Mouse (Mus musculus): ENCODE measurements around the gene Ide. TPM values are rescaled to one million over a fixed set of nuclear protein-coding genes. Genes with fewer than 3 reads are reported as not detected.

Gene Ide
- total and polyA plus RNA-seq, 3 experiments, result 32.6 to 87.5 (median 76.8) TPM

GRCm38 (mm10) chr19:37377404-37377990, 39.8 kb upstream of the Ide start:
- Histone ChIP-seq H3K4me3 (ENCODE audit: control insufficient read depth in 1 of 2, insufficient read depth in 1 of 2, low read depth in 2 of 2, low read length in 2 of 2) (peak overlapping the region; percentile 86 to 87), H3K4me1 (ENCODE audit: control insufficient read depth in 1 of 2, insufficient read depth in 2 of 2, low read length in 2 of 2) (peaks cover 9 to 19% of the 10 kb centered on the region in 2 experiments), H3K79me2 (ENCODE audit: control insufficient read depth, insufficient read depth, low read length, poor library complexity) (peaks cover 58% of the 10 kb centered on the region), H3K27ac (ENCODE audit: control insufficient read depth, low read depth, low read length) (peak overlapping the region; percentile 16; the same call in 1 of the 2 replicates), H3K9me3 (replicated peaks; ENCODE audit: insufficient read depth, low read length) (no peaks in the 10 kb centered on the region), H3K27me3 (ENCODE audit: control insufficient read depth in 1 of 2, insufficient read depth in 2 of 2, low read length in 2 of 2) (no peaks in the 10 kb centered on the region), H3K9ac (ENCODE audit: control insufficient read depth, low read depth, low read length, poor library complexity, severe bottlenecking) (peak overlapping the region; percentile 92), H3K36me3 (ENCODE audit: control insufficient read depth in 1 of 2, insufficient read depth in 2 of 2, low read length in 2 of 2) (peaks cover 14 to 43% of the 10 kb centered on the region in 2 experiments)
- TF ChIP-seq SMC3 (IDR thresholded peaks at IDR 0.05; ENCODE audit: low read depth, low read length) (no peak), ZNF384 (IDR thresholded peaks at IDR 0.05; ENCODE audit: low read depth, low read length) (peak; percentile 67; the same call in 1 of the 2 replicates), E2F4 (IDR thresholded peaks at IDR 0.05; ENCODE audit: borderline replicate concordance, low read depth, low read length) (no peak), MXI1 (IDR thresholded peaks at IDR 0.05; ENCODE audit: low read depth, low read length) (no peak; the same call in 1 of the 2 replicates), ETS1 (IDR thresholded peaks at IDR 0.05; ENCODE audit: low read depth, low read length) (no peak), MAZ (IDR thresholded peaks at IDR 0.05; ENCODE audit: low read depth, low read length) (0 out of 2 replicates have a peak, but pooled peaks have one; percentile 24)
- DNase-seq (ENCODE audit: low read depth, low spot score), result peak; percentile 41

DNA sequence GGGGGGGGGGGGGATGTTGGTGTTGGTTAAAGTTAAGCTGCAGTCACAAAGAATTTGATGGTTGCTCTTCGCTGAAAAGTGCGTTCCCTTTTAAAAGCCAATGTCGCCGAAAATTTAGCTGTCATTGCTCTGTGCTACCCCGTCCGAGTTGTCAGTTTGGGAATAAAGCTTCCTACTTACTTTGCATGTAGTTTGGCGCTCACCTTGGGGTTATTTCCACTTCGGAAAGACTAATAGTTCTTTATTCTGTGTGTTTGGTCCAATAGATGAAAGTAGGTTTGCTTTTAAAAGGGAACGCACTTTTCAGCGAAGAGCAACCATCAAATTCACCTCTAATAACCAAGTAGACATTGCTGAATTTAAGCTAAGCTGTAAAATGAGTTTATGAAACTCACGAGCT, 39.2 kb upstream of the Ide start:
- TF ChIP-seq MYC (IDR thresholded peaks at IDR 0.05; ENCODE audit: low read depth, low read length), result peak; percentile 2; the same call in 1 of the 2 replicates
- no peak for TF ChIP-seq NELFE (IDR thresholded peaks at IDR 0.05; ENCODE audit: low read depth, low read length)
- peak overlapping the region; percentile 92 for H3K9ac ChIP-seq (ENCODE audit: control insufficient read depth, low read depth, low read length, poor library complexity, severe bottlenecking)
- peak overlapping the region; percentile 80 for H3K27ac ChIP-seq (ENCODE audit: control insufficient read depth, low read depth, low read length)
- peaks cover 53% of the 10 kb centered on the region for H3K79me2 ChIP-seq (ENCODE audit: control insufficient read depth, insufficient read depth, low read length, poor library complexity)
- DNase-seq (ENCODE audit: low read depth, low spot score), result peak; percentile 62
- peaks cover 9 to 19% of the 10 kb centered on the region in 2 experiments for H3K4me1 ChIP-seq (ENCODE audit: control insufficient read depth in 1 of 2, insufficient read depth in 2 of 2, low read length in 2 of 2)
- peaks cover 7 to 37% of the 10 kb centered on the region in 2 experiments for H3K36me3 ChIP-seq (ENCODE audit: control insufficient read depth in 1 of 2, insufficient read depth in 2 of 2, low read length in 2 of 2)
- no peaks in the 10 kb centered on the region for H3K27me3 ChIP-seq (ENCODE audit: control insufficient read depth in 1 of 2, insufficient read depth in 2 of 2, low read length in 2 of 2)
- H3K4me3 ChIP-seq (ENCODE audit: control insufficient read depth in 1 of 2, insufficient read depth in 1 of 2, low read depth in 2 of 2, low read length in 2 of 2), result peak overlapping the region; percentile 86 to 87
- H3K9me3 ChIP-seq (replicated peaks; ENCODE audit: insufficient read depth, low read length), result no peaks in the 10 kb centered on the region

DNA sequence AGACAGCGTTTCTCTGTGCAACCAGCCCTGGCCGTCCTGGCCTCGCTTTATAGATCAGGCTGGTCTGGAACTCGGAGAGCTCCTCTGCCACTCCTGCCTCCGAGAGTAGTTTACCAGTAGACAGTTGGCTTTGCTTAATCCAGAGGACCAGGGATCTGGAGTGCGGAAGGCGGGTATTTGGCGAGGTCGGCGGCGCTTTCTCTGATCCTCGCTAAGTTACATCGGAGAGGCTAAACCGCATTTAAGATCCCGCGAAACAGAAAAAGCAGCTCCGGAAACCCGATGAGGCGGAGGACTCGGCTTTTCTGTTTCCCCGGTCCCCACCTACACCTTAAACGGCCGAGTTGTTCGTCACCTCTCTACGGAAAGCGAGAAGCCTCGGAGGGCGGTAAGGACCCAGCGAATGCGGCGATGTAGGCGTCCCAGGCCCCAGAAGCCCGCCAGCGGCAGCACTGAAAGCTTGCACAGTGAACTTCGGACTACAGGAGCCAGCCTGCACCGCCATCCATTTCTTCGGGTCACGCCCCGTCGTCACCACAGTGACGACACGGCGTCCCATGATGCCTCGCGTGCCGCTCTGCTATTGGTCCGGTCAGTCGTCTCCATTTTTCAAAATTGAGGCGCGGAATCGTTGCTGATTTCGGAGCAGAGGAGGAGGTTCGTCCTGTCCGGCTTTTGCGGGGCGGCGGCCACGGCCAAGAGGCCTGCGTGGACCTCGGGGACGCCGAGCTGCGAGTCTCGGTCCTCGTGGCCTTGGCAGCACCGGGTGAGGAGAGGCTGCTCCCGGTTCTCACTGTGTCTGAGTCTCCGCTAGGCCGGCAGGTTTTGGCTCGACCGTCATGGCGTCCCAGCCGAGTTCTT, 38.3 kb upstream of the Ide start, which contains the start of gene Kif11:
Gene Kif11, plus strand, starts transcription at position 649 of the 861 bp plus-strand sequence.
- H3K79me2 ChIP-seq (ENCODE audit: control insufficient read depth, insufficient read depth, low read length, poor library complexity), result peaks cover 46% of the 10 kb centered on the region
- H3K36me3 ChIP-seq (ENCODE audit: control insufficient read depth in 1 of 2, insufficient read depth in 2 of 2, low read length in 2 of 2), result peaks cover 4 to 31% of the 10 kb centered on the region in 2 experiments
- peak within 1 kb of the TSS; percentile 86 for H3K27ac ChIP-seq (ENCODE audit: control insufficient read depth, low read depth, low read length)
- peak within 1 kb of the TSS; percentile 86 to 87 for H3K4me3 ChIP-seq (ENCODE audit: control insufficient read depth in 1 of 2, insufficient read depth in 1 of 2, low read depth in 2 of 2, low read length in 2 of 2)
- peak; percentile 96 for DNase-seq (ENCODE audit: low read depth, low spot score)
- peaks cover 2 to 17% of the 10 kb centered on the region in 2 experiments; a peak in 3 of 4 replicates for H3K4me1 ChIP-seq (ENCODE audit: control insufficient read depth in 1 of 2, insufficient read depth in 2 of 2, low read length in 2 of 2)
- peak within 1 kb of the TSS; percentile 92 for H3K9ac ChIP-seq (ENCODE audit: control insufficient read depth, low read depth, low read length, poor library complexity, severe bottlenecking)
- H3K9me3 ChIP-seq (replicated peaks; ENCODE audit: insufficient read depth, low read length), result no peaks in the 10 kb centered on the region
- H3K27me3 ChIP-seq (ENCODE audit: control insufficient read depth in 1 of 2, insufficient read depth in 2 of 2, low read length in 2 of 2), result no peaks in the 10 kb centered on the region
- TF ChIP-seq KAT2A (conservative IDR thresholded peaks at IDR 0.05; ENCODE audit: low read depth, low read length), result peak; percentile 78
- TF ChIP-seq POLR2AphosphoS2 (IDR thresholded peaks at IDR 0.05; ENCODE audit: low read length), result peak; percentile 84
- peak; percentile 89 for TF ChIP-seq ZMIZ1 (IDR thresholded peaks at IDR 0.05; ENCODE audit: low read depth, low read length)
- TF ChIP-seq GABPA (IDR thresholded peaks at IDR 0.05; ENCODE audit: low read depth, low read length), result no peak
- TF ChIP-seq RCOR1 (IDR thresholded peaks at IDR 0.05; ENCODE audit: low read depth, low read length), result no peak
- no peak for TF ChIP-seq GATA1 (IDR thresholded peaks at IDR 0.05; ENCODE audit: low read depth, low read length)
- peak; percentile 84; the same call in 1 of the 2 replicates for TF ChIP-seq E2F4 (IDR thresholded peaks at IDR 0.05; ENCODE audit: borderline replicate concordance, low read depth, low read length)
- peak; percentile 93 for TF ChIP-seq HCFC1 (IDR thresholded peaks at IDR 0.05; ENCODE audit: low read depth, low read length)
- peak; percentile 51; the same call in 1 of the 2 replicates for TF ChIP-seq MXI1 (IDR thresholded peaks at IDR 0.05; ENCODE audit: low read depth, low read length)
- 0 out of 4 replicates have a peak, but pooled peaks of 1 of the 2 experiments have one; percentile 9 for TF ChIP-seq EP300 (IDR thresholded peaks at IDR 0.05; ENCODE audit: low read depth in 1 of 2, low read length in 2 of 2)
- 0 out of 2 replicates have a peak, but pooled peaks have one; percentile 19 for TF ChIP-seq ELF1 (IDR thresholded peaks at IDR 0.05; ENCODE audit: low read depth, low read length)
- peak; percentile 68 for TF ChIP-seq USF1 (IDR thresholded peaks at IDR 0.05; ENCODE audit: low read depth, low read length)
- peak; percentile 94 for TF ChIP-seq SIN3A (IDR thresholded peaks at IDR 0.05; ENCODE audit: low read length)
- no peak for TF ChIP-seq RAD21 (IDR thresholded peaks at IDR 0.05; ENCODE audit: low read depth, low read length)
- peak; percentile 41 for TF ChIP-seq MAX (IDR thresholded peaks at IDR 0.05; ENCODE audit: low read length)
- TF ChIP-seq USF2 (IDR thresholded peaks at IDR 0.05; ENCODE audit: borderline replicate concordance in 1 of 2, insufficient read depth in 1 of 2, low read depth in 1 of 2, low read length in 2 of 2), result no peak
- TF ChIP-seq MAZ (IDR thresholded peaks at IDR 0.05; ENCODE audit: low read depth, low read length), result no peak
- no peak for TF ChIP-seq ETS1 (IDR thresholded peaks at IDR 0.05; ENCODE audit: low read depth, low read length)
